In genomic region chr7:16061219-16062098, GRCm38 (mm10) we compare ENCODE assay signal across 8 mouse cellular contexts. TPM values are rescaled to one million over a fixed set of nuclear protein-coding genes. Genes with fewer than 3 reads are reported as not detected.
A peak's percentile ranks its signal among the peaks of the same experiment; 100 is the strongest.
DNase-seq lines count a peak whose midpoint lies in the region; ATAC-seq and TF ChIP-seq lines count a peak whose summit lies in the region.

TSS of gene Zfp541 (plus strand) at chr7:16061814.

- no peak for TF ChIP-seq POLR2A in heart, adult 2 months (IDR thresholded peaks at IDR 0.05; ENCODE audit: insufficient read depth, low read depth, low read length)

- H3K27me3 ChIP-seq in heart, embryonic 11.5 days (ENCODE audit: control insufficient read depth, insufficient read depth, low read length), result peaks cover 24% of the 10 kb centered on the region
- H3K27me3 ChIP-seq in heart, adult 2 months (ENCODE audit: control insufficient read depth, insufficient read depth, low read length), result peaks cover 5% of the 10 kb centered on the region; the same call in 1 of the 2 replicates
- H3K27me3 ChIP-seq in forebrain, embryonic 16.5 days (replicated peaks; ENCODE audit: control insufficient read depth, insufficient read depth, low read length), result peaks cover 15% of the 10 kb centered on the region
- peaks cover 3% of the 10 kb centered on the region; the same call in 1 of the 2 replicates for H3K27me3 ChIP-seq in midbrain, embryonic 14.5 days (ENCODE audit: control insufficient read depth, insufficient read depth, low read length)

- no peak within 1 kb of the TSS for H3K27ac ChIP-seq in heart, embryonic 11.5 days (ENCODE audit: low read depth, low read length)
- H3K27ac ChIP-seq in heart, adult 2 months, result no peak within 1 kb of the TSS
- H3K27ac ChIP-seq in forebrain, embryonic 16.5 days (ENCODE audit: low read length), result no peak within 1 kb of the TSS
- no peak within 1 kb of the TSS for H3K27ac ChIP-seq in midbrain, embryonic 14.5 days (replicated peaks; ENCODE audit: low read depth, low read length)
- H3K27ac ChIP-seq in gastrocnemius, adult 2 months, result no peak within 1 kb of the TSS

- TF ChIP-seq CTCF in heart, adult 2 months (IDR thresholded peaks at IDR 0.05), result no peak
- TF ChIP-seq CTCF in gastrocnemius, adult 2 months (IDR thresholded peaks at IDR 0.05), result no peak

- H3K9me3 ChIP-seq in heart, embryonic 11.5 days (replicated peaks; ENCODE audit: control insufficient read depth, low read length), result peaks cover 9% of the 10 kb centered on the region
- peaks cover 6% of the 10 kb centered on the region; the same call in 1 of the 2 replicates for H3K9me3 ChIP-seq in forebrain, embryonic 16.5 days (ENCODE audit: control insufficient read depth, low read length)
- no peaks in the 10 kb centered on the region for H3K9me3 ChIP-seq in midbrain, embryonic 14.5 days (ENCODE audit: control insufficient read depth, low read length)

- ATAC-seq in heart, embryonic 11.5 days (replicated peaks; ENCODE audit: insufficient number of reproducible peaks, low FRiP score, low TSS enrichment), result 0 out of 2 replicates have a peak, but pooled peaks have one; percentile 59
- ATAC-seq in forebrain, embryonic 16.5 days, result peak; percentile 33; the same call in 1 of the 2 replicates
- ATAC-seq in midbrain, embryonic 14.5 days (ENCODE audit: low FRiP score, low TSS enrichment), result no peak
- no peak for ATAC-seq in activated CD4-positive, CD25-positive, alpha-beta regulatory T cell, adult 4 months

- no peak for TF ChIP-seq EP300 in heart, adult 2 months (IDR thresholded peaks at IDR 0.05; ENCODE audit: insufficient read depth, low read depth, low read length)

- H3K36me3 ChIP-seq in heart, embryonic 11.5 days (ENCODE audit: control insufficient read depth, insufficient read depth, low read length), result no peaks in the 10 kb centered on the region
- no peaks in the 10 kb centered on the region for H3K36me3 ChIP-seq in heart, adult 2 months (ENCODE audit: control insufficient read depth, insufficient read depth, low read length)
- no peaks in the 10 kb centered on the region for H3K36me3 ChIP-seq in forebrain, embryonic 16.5 days (ENCODE audit: control insufficient read depth, insufficient read depth)
- no peaks in the 10 kb centered on the region for H3K36me3 ChIP-seq in midbrain, embryonic 14.5 days (ENCODE audit: control insufficient read depth, insufficient read depth, low read length)

- no peak within 1 kb of the TSS for H3K9ac ChIP-seq in heart, embryonic 11.5 days (ENCODE audit: low read depth, low read length)
- H3K9ac ChIP-seq in heart, adult 2 months (ENCODE audit: low read depth, low read length), result no peak within 1 kb of the TSS
- H3K9ac ChIP-seq in forebrain, embryonic 16.5 days (replicated peaks; ENCODE audit: low read depth, low read length), result no peak within 1 kb of the TSS
- no peak within 1 kb of the TSS for H3K9ac ChIP-seq in midbrain, embryonic 14.5 days (replicated peaks; ENCODE audit: low read length)

- intact Hi-C loops in heart, adult 2 months (cut with DNase I), result no loop called here
- intact Hi-C loops in gastrocnemius, adult 2 months (cut with DNase I), result no loop called here

- no peak for DNase-seq in heart, adult 2 months
- DNase-seq in ES-CJ7 (ENCODE audit: low read depth, low spot score), result peak; percentile 60
- DNase-seq in midbrain, embryonic 14.5 days, result peak; percentile 48
- DNase-seq in gastrocnemius, adult 2 months, result no peak
- DNase-seq in layer of hippocampus, adult 9-10 months (ENCODE audit: low spot score), result no peak

- H3K4me3 ChIP-seq in heart, embryonic 11.5 days (ENCODE audit: low read depth, low read length), result peak within 1 kb of the TSS; percentile 21
- H3K4me3 ChIP-seq in heart, adult 2 months, result no peak within 1 kb of the TSS
- peak within 1 kb of the TSS; percentile 14; the same call in 1 of the 2 replicates for H3K4me3 ChIP-seq in forebrain, embryonic 16.5 days (replicated peaks; ENCODE audit: low read length)
- H3K4me3 ChIP-seq in midbrain, embryonic 14.5 days (replicated peaks; ENCODE audit: low read depth, low read length), result no peak within 1 kb of the TSS
- H3K4me3 ChIP-seq in gastrocnemius, adult 2 months, result no peak within 1 kb of the TSS

- H3K4me1 ChIP-seq in heart, embryonic 11.5 days (ENCODE audit: control insufficient read depth, insufficient read depth, low read length), result no peaks in the 10 kb centered on the region
- H3K4me1 ChIP-seq in heart, adult 2 months (ENCODE audit: control insufficient read depth, insufficient read depth, low read length), result no peaks in the 10 kb centered on the region
- no peaks in the 10 kb centered on the region; the same call in 1 of the 2 replicates for H3K4me1 ChIP-seq in forebrain, embryonic 16.5 days (replicated peaks; ENCODE audit: control insufficient read depth, insufficient read depth, low read length)
- H3K4me1 ChIP-seq in midbrain, embryonic 14.5 days (ENCODE audit: control insufficient read depth, insufficient read depth, low read length), result no peaks in the 10 kb centered on the region

- WGBS in heart, embryonic 11.5 days (ENCODE audit: insufficient replicate concordance), result 44% methylated on average over 51 of the region's 80 CpGs
- WGBS in heart, adult 2 months, result 55% methylated on average over 78 of the region's 80 CpGs
- 48% methylated on average over 68 of the region's 80 CpGs for WGBS in forebrain, embryonic 16.5 days
- 50% methylated on average over 59 of the region's 80 CpGs for WGBS in midbrain, embryonic 14.5 days

- peak within 1 kb of the TSS; percentile 46 for H3K4me2 ChIP-seq in heart, embryonic 11.5 days
- H3K4me2 ChIP-seq in forebrain, embryonic 16.5 days (ENCODE audit: low read length), result peak within 1 kb of the TSS; percentile 28
- H3K4me2 ChIP-seq in midbrain, embryonic 14.5 days (ENCODE audit: low read length), result peak within 1 kb of the TSS; percentile 30

- H3K79me2 ChIP-seq in heart, adult 2 months (replicated peaks; ENCODE audit: control insufficient read depth, insufficient read depth, low read length), result no peaks in the 10 kb centered on the region

RNA-seq across cellular contexts. Expression of gene Zfp541, which starts in this region (rescaled TPM):
- polyA plus RNA-seq in heart, embryonic 11.5 days (2014; fragmentation: Nextera tagmentation; extraction: Ambion mirVana), result not detected in 2 replicates
- not detected for total RNA-seq in heart, adult 2 months (2021)
- 0.02 and 0.03 TPM in 2 replicates for polyA plus RNA-seq in heart, adult 2 months (2012; rRNA removed)
- polyA plus RNA-seq in forebrain, embryonic 16.5 days (2015; fragmentation: Nextera tagmentation; extraction: Ambion mirVana), result 0.14 TPM in 1 of 2 replicates, not detected in the other
- polyA plus RNA-seq in midbrain, embryonic 14.5 days (2014; fragmentation: Nextera tagmentation; extraction: Ambion mirVana), result 0.09 and 0.13 TPM in 2 replicates
- total RNA-seq in gastrocnemius, adult 2 months (2021), result not detected
- polyA plus RNA-seq in activated CD4-positive, CD25-positive, alpha-beta regulatory T cell, adult 4 months (2017; shearing (Covaris generic)), result under 1 TPM in 1 of 2 experiments, not detected in 1; 0.11 TPM

Comparison
In these comparisons a context has a peak if more than half of its experiments do, and no peak if none do; other contexts are left out.
1. Peak in ATAC-seq, H3K4me3 ChIP-seq and H3K4me2 ChIP-seq in heart, embryonic 11.5 days; RNA of the gene not detected or under 1 TPM.
2. Peak in ATAC-seq, H3K4me3 ChIP-seq and H3K4me2 ChIP-seq in forebrain, embryonic 16.5 days; RNA of the gene not detected or under 1 TPM.
3. Peak in DNase-seq and H3K4me2 ChIP-seq in midbrain, embryonic 14.5 days; RNA of the gene not detected or under 1 TPM.